Mouse (Mus musculus) liver, embryonic 12.5 days (tissue): ENCODE results near the gene Tnks2. TPM values are rescaled to one million over a fixed set of nuclear protein-coding genes. Genes with fewer than 3 reads are reported as not detected.

Experiments used
- ATAC-seq: fragments of 200-750 bp; cut with Nextera tagmentation; 2 replicates; pipeline ENCODE4 v1.8.0; 2017; ENCODE audit warnings: moderate number of reproducible peaks, mild to moderate bottlenecking, moderate library complexity
- H3K27ac ChIP-seq: fragments of 300-500 bp; sonication (generic); 2 replicates; pipeline ENCODE4 v1.5.1; 2016; ENCODE audit warnings: mild to moderate bottlenecking
- H3K27me3 ChIP-seq: fragments of 300-500 bp; sonication (generic); replicated peaks from 2 replicates; pipeline ENCODE4 v1.6.1; 2016; ENCODE audit warnings: mild to moderate bottlenecking, moderate library complexity
- H3K36me3 ChIP-seq: fragments of 300-500 bp; sonication (generic); 2 replicates; pipeline ENCODE4 v1.6.1; 2016; ENCODE audit warnings: mild to moderate bottlenecking, moderate library complexity
- H3K4me1 ChIP-seq: fragments of 300-500 bp; sonication (generic); 2 replicates; pipeline ENCODE4 v1.6.1; 2016
- H3K4me2 ChIP-seq: fragments of 300-500 bp; sonication (generic); 2 replicates; pipeline ENCODE4 v1.6.1; 2016; ENCODE audit warnings: mild to moderate bottlenecking, moderate library complexity
- H3K4me3 ChIP-seq: fragments of 300-500 bp; sonication (generic); 2 replicates; pipeline ENCODE4 v1.5.1; 2016; ENCODE audit warnings: mild to moderate bottlenecking, moderate library complexity
- H3K9ac ChIP-seq: fragments of 300-500 bp; sonication (generic); 2 replicates; pipeline ENCODE4 v1.6.1; 2016; ENCODE audit warnings: mild to moderate bottlenecking, moderate library complexity
- H3K9me3 ChIP-seq: fragments of 300-500 bp; sonication (generic); replicated peaks from 2 replicates; pipeline ENCODE4 v1.6.1; 2016; ENCODE audit warnings: mild to moderate bottlenecking, moderate library complexity
- WGBS: fragments of 180-500 bp; shearing (Covaris S2); methylation state at CpG from one replicate; pipeline ENCODE4 v1.1.7; 2016; ENCODE audit not compliant: insufficient replicate concordance; 5-methylcytosine and 5-hydroxymethylcytosine counted together
- polyA plus RNA-seq: library from polyadenylated mRNA; unstranded; fragments of >200 nt; fragmentation: Nextera tagmentation; extraction: Ambion mirVana; gene quantifications from 2 replicates; pipeline ENCODE4 v1.2.1, GENCODE M21; 2016

Gene Tnks2
- polyA plus RNA-seq, 1 experiment from 2014 or later: 34.5 TPM

DNA sequence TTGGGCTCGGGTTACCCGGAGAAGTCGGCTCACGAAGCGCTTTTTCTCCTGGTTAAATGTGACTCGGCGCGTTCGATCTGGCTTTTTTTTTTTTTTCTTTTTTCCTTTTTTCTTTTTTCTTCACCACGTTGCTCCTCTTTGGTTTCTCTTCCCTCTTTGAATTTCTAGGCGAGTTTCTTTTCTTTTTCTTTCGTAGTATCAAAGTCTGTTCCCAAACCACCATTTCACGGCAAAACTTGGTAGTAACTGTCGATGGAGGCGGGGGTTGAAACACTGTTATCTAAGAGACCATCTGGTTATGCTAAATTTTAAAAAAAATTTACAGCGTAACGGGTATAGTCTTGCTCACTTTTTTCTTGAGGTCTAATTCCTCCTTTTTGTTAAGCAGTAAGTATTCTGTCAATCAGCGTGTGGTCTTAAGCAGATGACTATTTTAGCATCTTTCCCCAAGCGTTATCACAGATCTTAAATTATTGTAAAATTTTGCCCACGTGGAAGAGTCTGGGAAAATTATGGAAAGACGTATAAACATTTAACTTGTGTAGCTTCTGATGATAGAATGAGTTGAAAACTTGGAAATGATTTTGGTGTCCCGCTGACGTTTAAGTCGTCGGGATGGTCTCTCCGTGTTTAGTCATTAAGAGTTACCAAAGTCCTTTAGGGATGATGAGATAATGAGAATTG lies 92.7 kb downstream of the Tnks2 start:
- under 1% methylated on average over 26 of the region's 26 CpGs for WGBS
- Histone ChIP-seq H3K27ac (peak overlapping the region; percentile 99), H3K4me2 (peak overlapping the region; percentile 76), H3K27me3 (no peaks in the 10 kb centered on the region), H3K9ac (peak overlapping the region; percentile 98), H3K36me3 (peaks cover 8% of the 10 kb centered on the region), H3K9me3 (no peaks in the 10 kb centered on the region), H3K4me1 (peaks cover 50% of the 10 kb centered on the region), H3K4me3 (peak overlapping the region; percentile 98)
- no peak for ATAC-seq

DNA sequence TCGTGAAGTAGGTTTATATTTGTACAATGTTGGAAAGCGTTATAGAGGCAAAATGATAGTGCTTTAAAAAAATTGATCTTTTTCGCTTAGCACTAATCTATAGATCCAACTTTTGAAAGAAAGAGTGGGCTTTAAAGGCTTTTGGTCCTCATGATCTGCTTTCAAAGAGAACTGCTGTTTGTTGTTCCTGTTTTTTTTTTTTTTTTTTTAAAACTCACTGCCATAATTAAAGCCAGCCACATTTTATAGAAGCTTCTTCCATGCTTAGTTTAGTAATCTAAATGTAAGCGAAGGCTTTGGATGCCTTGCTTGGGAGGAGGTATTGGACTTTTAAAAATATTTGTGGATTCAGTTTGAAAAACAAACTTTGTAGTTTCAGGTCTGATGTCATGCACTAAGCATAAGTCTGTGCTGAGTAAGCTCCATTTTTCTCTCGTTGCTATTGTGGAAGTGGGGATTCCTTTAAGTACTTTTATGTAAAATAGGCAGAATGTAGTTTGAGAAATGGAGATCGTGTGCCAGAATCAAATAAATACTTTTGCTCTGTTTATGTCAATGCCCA lies 93.8 kb downstream of the Tnks2 start:
- WGBS: 55% methylated on average over 6 of the region's 6 CpGs
- Histone ChIP-seq H3K4me2 (peak overlapping the region; percentile 76), H3K4me3 (peak overlapping the region; percentile 98), H3K36me3 (peaks cover 8% of the 10 kb centered on the region), H3K9me3 (no peaks in the 10 kb centered on the region), H3K4me1 (peaks cover 60% of the 10 kb centered on the region), H3K27me3 (no peaks in the 10 kb centered on the region), H3K9ac (peak overlapping the region; percentile 98), H3K27ac (peak overlapping the region; percentile 99)
- no peak for ATAC-seq

DNA sequence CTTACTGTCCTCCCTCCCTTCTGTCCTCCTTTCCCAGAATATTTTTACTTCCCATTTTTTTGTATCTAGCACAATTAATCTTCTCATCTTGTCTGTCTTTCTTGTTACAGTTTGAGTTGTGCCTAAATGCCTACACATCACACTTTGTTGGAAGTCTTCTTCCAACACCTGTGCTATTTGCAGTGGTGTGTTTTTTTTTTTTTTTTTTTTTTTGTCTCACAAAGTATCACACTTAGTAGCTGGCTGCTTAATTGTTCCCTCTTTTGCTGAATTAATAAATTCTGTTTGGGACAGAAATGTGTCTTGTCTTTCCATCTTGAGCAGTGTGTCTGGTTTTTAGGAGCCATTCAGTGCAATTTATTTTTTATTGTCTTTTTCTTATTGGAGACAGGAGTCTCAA lies 95.8 kb downstream of the Tnks2 start:
- Histone ChIP-seq H3K9me3 (no peaks in the 10 kb centered on the region), H3K4me1 (peaks cover 68% of the 10 kb centered on the region), H3K36me3 (peaks cover 8% of the 10 kb centered on the region), H3K4me3 (no peak overlapping the region), H3K4me2 (peak overlapping the region; percentile 34; the same call in 1 of the 2 replicates), H3K27me3 (no peaks in the 10 kb centered on the region), H3K9ac (no peak overlapping the region), H3K27ac (no peak overlapping the region)
- no peak for ATAC-seq

DNA sequence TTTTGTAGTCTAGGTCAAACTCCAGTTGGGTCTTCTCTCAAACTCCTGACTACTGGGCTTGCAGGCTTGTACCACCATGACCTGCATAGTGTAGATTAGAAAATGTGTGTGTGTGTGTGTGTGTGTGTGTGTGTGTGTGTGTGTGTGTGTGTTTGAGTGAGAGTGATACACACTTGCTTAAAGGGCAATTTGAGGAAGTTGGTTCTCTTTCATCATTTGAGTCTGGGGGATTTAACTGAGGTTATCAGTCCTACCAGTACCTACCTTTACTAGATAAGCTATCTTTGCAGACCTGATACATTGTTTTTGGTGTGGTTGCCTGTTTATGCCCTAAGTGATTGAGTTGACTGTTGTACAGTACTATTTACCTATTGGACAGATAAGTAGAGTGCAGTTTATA lies 98.1 kb downstream of the Tnks2 start:
- Histone ChIP-seq H3K4me1 (peaks cover 80% of the 10 kb centered on the region), H3K36me3 (peaks cover 21% of the 10 kb centered on the region), H3K4me3 (no peak overlapping the region), H3K9ac (no peak overlapping the region), H3K27me3 (no peaks in the 10 kb centered on the region), H3K9me3 (no peaks in the 10 kb centered on the region), H3K4me2 (peak overlapping the region; percentile 35), H3K27ac (peak overlapping the region; percentile 61)
- 0 out of 2 replicates have a peak, but pooled peaks have one; percentile 31 for ATAC-seq

DNA sequence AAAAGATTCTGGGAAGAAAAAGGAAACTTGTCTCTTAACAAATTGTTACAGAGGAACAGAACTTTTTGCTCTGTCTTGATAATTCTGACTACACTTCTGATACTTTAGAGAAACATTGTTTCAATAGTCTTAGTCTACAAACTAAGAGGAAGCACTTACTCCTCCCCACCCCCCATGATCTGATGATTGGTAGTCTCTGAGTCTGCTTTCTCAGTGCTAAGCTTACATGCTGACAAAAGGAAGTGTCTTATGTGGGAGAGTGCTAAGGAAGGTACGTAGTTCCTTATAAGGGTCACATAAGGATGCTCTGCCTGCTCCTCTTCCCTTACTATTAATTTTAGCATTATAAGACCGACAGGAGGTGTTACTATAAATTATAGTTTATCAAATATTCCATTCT lies 98.6 kb downstream of the Tnks2 start:
- ATAC-seq: no peak
- no peak overlapping the region for H3K4me2 ChIP-seq
- 53% methylated on average over 2 of the region's 2 CpGs for WGBS

DNA sequence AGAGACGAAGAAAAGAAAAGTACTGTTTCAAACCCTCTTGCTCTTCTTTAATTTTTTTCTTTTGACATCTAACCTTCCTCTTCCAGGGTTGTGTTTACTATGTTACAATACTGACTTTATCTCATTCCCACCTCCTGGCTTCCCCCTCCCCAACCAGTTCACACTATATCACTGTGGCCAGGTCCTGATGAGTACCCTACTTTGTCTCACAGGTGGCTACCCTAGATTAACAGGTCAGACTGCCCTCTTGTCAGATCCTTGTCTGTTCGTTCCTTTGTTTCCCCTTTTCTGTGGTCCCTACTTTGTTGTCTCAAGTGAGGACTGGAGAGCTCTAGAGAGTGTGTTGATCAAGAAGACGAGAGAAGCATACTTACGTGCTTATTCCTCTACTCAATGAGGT lies 102.3 kb downstream of the Tnks2 start:
- Histone ChIP-seq H3K36me3 (peaks cover 17% of the 10 kb centered on the region), H3K9ac (no peak overlapping the region), H3K4me3 (no peak overlapping the region), H3K4me1 (peaks cover 67% of the 10 kb centered on the region), H3K9me3 (no peaks in the 10 kb centered on the region), H3K27ac (no peak overlapping the region), H3K4me2 (no peak overlapping the region), H3K27me3 (no peaks in the 10 kb centered on the region)
- WGBS: 54% methylated on average over 4 of the region's 4 CpGs
- no peak for ATAC-seq

More for the DNA sequence above, 98.6 kb downstream of the Tnks2 start:
- no peak overlapping the region for H3K4me3 ChIP-seq
- peak overlapping the region; percentile 64; the same call in 1 of the 2 replicates for H3K27ac ChIP-seq
- peaks cover 76% of the 10 kb centered on the region for H3K4me1 ChIP-seq
- peaks cover 21% of the 10 kb centered on the region for H3K36me3 ChIP-seq
- H3K9ac ChIP-seq: no peak overlapping the region
- no peaks in the 10 kb centered on the region for H3K27me3 ChIP-seq
- H3K9me3 ChIP-seq: no peaks in the 10 kb centered on the region

DNA sequence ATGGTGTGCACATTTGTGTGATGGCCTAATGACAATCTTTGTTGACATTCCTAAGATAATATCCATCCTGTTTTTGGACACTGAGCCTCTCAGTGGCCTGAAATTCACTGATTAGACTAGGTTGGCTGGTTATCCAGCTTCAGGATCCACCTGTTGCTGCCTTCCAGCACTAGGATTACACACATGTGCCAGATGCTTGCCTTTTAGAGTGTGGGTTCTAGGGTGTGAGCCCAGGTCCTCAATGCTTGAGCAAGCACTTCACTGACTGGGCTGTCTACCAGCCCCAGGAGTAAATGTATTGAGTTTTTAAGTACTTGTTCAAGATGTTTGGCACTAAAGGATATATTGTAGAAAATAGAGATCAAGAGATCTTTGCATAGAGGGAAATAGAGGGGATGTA lies 104.0 kb downstream of the Tnks2 start:
- ATAC-seq: no peak
- Histone ChIP-seq H3K36me3 (peaks cover 17% of the 10 kb centered on the region), H3K9me3 (no peaks in the 10 kb centered on the region), H3K27ac (no peak overlapping the region), H3K4me2 (no peak overlapping the region), H3K9ac (no peak overlapping the region), H3K4me3 (no peak overlapping the region), H3K27me3 (no peaks in the 10 kb centered on the region), H3K4me1 (peaks cover 53% of the 10 kb centered on the region)

DNA sequence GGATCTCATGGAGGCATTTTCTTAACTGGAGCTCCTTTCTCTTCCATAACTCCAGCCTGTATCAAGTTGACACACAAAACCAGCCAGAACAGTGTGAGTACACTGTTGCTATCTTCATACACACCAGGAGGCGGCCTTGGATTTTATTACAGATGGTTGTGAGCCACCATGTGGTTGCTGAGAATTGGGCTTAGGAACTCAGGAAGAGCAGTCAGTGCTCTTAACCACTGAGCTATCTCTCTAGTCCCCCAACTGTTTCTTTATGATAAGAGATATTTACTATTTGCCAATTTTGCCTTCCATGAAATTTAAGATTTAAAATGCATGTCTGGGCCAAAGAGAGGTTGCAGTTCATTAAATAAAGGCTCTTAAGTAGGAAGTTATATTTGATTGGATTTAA lies 106.0 kb downstream of the Tnks2 start:
- Histone ChIP-seq H3K36me3 (peaks cover 25% of the 10 kb centered on the region), H3K9me3 (no peaks in the 10 kb centered on the region), H3K4me3 (no peak overlapping the region), H3K27ac (no peak overlapping the region), H3K4me2 (no peak overlapping the region), H3K9ac (no peak overlapping the region), H3K4me1 (peaks cover 42% of the 10 kb centered on the region), H3K27me3 (no peaks in the 10 kb centered on the region)
- peak; percentile 63; the same call in 1 of the 2 replicates for ATAC-seq
- WGBS: 35% methylated on average over 1 of the region's 1 CpGs

Other genes starting within 250 kb of the Tnks2 start
- 0.89 and 1.0 TPM in 2 replicates for gene Ppp1r3c, start 97.6 kb upstream of the Tnks2 start, polyA plus RNA-seq
- 2.5 and 2.9 TPM in 2 replicates for gene Fgfbp3, start 85.4 kb downstream of the Tnks2 start, polyA plus RNA-seq
- 23.0 and 24.8 TPM in 2 replicates for gene Btaf1, start 91.8 kb downstream of the Tnks2 start, polyA plus RNA-seq